Mouse (Mus musculus) liver, adult 2 months (tissue): Measurements from ENCODE around the gene Purb.

ENCODE experiments used
- CTCF ChIP-seq: fragments of 200-500 bp; IDR thresholded peaks from 2 replicates; pipeline ENCODE4 v1.5.1; 2011; ENCODE audit warnings: low read depth, low read length, control low read depth
- POLR2A ChIP-seq: fragments of 200-500 bp; IDR thresholded peaks from 2 replicates; pipeline ENCODE4 v1.6.1; 2011; ENCODE audit warnings: low read length, control low read depth; ENCODE audit not compliant: insufficient read depth; ENCODE audit errors: extremely low read depth

- TF ChIP-seq CTCF (no peak), POLR2A (no peak)
Measured at GRCm38 (mm10) chr11:6519491-6520033, 43.8 kb upstream of the Purb start.
